ENCODE assay signal across 21 mouse cellular contexts in genomic region chr7:69061242-69061641, GRCm38 (mm10).
DNase-seq lines count a peak whose midpoint lies in the region; ATAC-seq lines count a peak whose summit lies in the region.
"Had no signal": no experiment of that assay in that cellular context is flagged by ENCODE, and none has a peak within 500 bp of the region (broad histone marks: within the 10 kb centered on the region; RNA-seq: fewer than 3 reads in every experiment).

No protein-coding gene starts in this region.

- WGBS in forebrain, embryonic 12.5 days = 60% methylated on average over 4 of the region's 4 CpGs
- 78% methylated on average over 4 of the region's 4 CpGs for WGBS in forebrain, embryonic 11.5 days
- WGBS in neural tube, embryonic 14.5 days = 57% methylated on average over 4 of the region's 4 CpGs
- 72% methylated on average over 4 of the region's 4 CpGs for WGBS in midbrain, embryonic 12.5 days

- H3K4me3 ChIP-seq in forebrain, embryonic 12.5 days (replicated peaks) = no peak overlapping the region
- H3K4me3 ChIP-seq in forebrain, embryonic 11.5 days (ENCODE audit: low read depth, low read length) = no peak overlapping the region
- H3K4me3 ChIP-seq in neural tube, embryonic 14.5 days (ENCODE audit: low read depth, low read length) = no peak overlapping the region
- H3K4me3 ChIP-seq in midbrain, embryonic 12.5 days = no peak overlapping the region
- H3K4me3 ChIP-seq: embryonic facial prominence, embryonic 13.5 days; limb, embryonic 13.5 days; lung, embryonic 15.5 days had no signal

- H3K27me3 ChIP-seq in forebrain, embryonic 12.5 days = no peaks in the 10 kb centered on the region
- H3K27me3 ChIP-seq in forebrain, embryonic 11.5 days (ENCODE audit: control insufficient read depth, insufficient read depth, low read length) = no peaks in the 10 kb centered on the region
- H3K27me3 ChIP-seq in neural tube, embryonic 14.5 days (ENCODE audit: control insufficient read depth, insufficient read depth, low read length) = no peaks in the 10 kb centered on the region
- H3K27me3 ChIP-seq in midbrain, embryonic 12.5 days = no peaks in the 10 kb centered on the region
- H3K27me3 ChIP-seq: embryonic facial prominence, embryonic 13.5 days; limb, embryonic 13.5 days; lung, embryonic 15.5 days had no signal

- H3K9me3 ChIP-seq in forebrain, embryonic 12.5 days = no peaks in the 10 kb centered on the region
- H3K9me3 ChIP-seq in forebrain, embryonic 11.5 days (ENCODE audit: control insufficient read depth, low read length) = no peaks in the 10 kb centered on the region
- no peaks in the 10 kb centered on the region for H3K9me3 ChIP-seq in neural tube, embryonic 14.5 days (ENCODE audit: control insufficient read depth, low read length)
- no peaks in the 10 kb centered on the region for H3K9me3 ChIP-seq in midbrain, embryonic 12.5 days
- H3K9me3 ChIP-seq: embryonic facial prominence, embryonic 13.5 days; limb, embryonic 13.5 days; lung, embryonic 15.5 days had no signal

- H3K36me3 ChIP-seq in forebrain, embryonic 12.5 days (replicated peaks) = no peaks in the 10 kb centered on the region
- no peaks in the 10 kb centered on the region for H3K36me3 ChIP-seq in forebrain, embryonic 11.5 days (ENCODE audit: control insufficient read depth, insufficient read depth, low read length)
- no peaks in the 10 kb centered on the region for H3K36me3 ChIP-seq in neural tube, embryonic 14.5 days (ENCODE audit: control insufficient read depth, insufficient read depth, low read length)
- no peaks in the 10 kb centered on the region for H3K36me3 ChIP-seq in midbrain, embryonic 12.5 days
- H3K36me3 ChIP-seq: embryonic facial prominence, embryonic 13.5 days; limb, embryonic 13.5 days; lung, embryonic 15.5 days had no signal

- no peak overlapping the region for H3K4me2 ChIP-seq in forebrain, embryonic 12.5 days
- H3K4me2 ChIP-seq in forebrain, embryonic 11.5 days (ENCODE audit: low read depth, low read length, severe bottlenecking) = no peak overlapping the region
- no peak overlapping the region for H3K4me2 ChIP-seq in neural tube, embryonic 14.5 days (ENCODE audit: low read depth, low read length)
- H3K4me2 ChIP-seq in midbrain, embryonic 12.5 days (replicated peaks) = no peak overlapping the region
- H3K4me2 ChIP-seq: embryonic facial prominence, embryonic 13.5 days; heart, embryonic 11.5 days; limb, embryonic 13.5 days; lung, embryonic 15.5 days had no signal

- peak; percentile 65; the same call in 1 of the 2 replicates for ATAC-seq in forebrain, embryonic 12.5 days (ENCODE audit: low FRiP score)
- no peak for ATAC-seq in forebrain, embryonic 11.5 days (replicated peaks; ENCODE audit: low FRiP score)
- ATAC-seq in neural tube, embryonic 14.5 days (ENCODE audit: low read depth) = peak; percentile 79; the same call in 1 of the 2 replicates
- 0 out of 2 replicates have a peak, but pooled peaks have one; percentile 59 for ATAC-seq in midbrain, embryonic 12.5 days (ENCODE audit: low FRiP score, low read depth)
- no peak for ATAC-seq in inflammation-experienced regulatory T-cells, adult 6 months

- 0 out of 2 replicates have a peak overlapping the region, but pooled peaks have one; percentile 70 for H3K27ac ChIP-seq in forebrain, embryonic 12.5 days
- no peak overlapping the region for H3K27ac ChIP-seq in forebrain, embryonic 11.5 days (ENCODE audit: low read depth, low read length)
- no peak overlapping the region for H3K27ac ChIP-seq in neural tube, embryonic 14.5 days (ENCODE audit: low read depth, low read length)
- H3K27ac ChIP-seq in midbrain, embryonic 12.5 days (replicated peaks) = 0 out of 2 replicates have a peak overlapping the region, but pooled peaks have one; percentile 15
- H3K27ac ChIP-seq: embryonic facial prominence, embryonic 13.5 days; limb, embryonic 13.5 days; liver, embryonic 14.5 days; lung, embryonic 15.5 days had no signal

- H3K4me1 ChIP-seq in forebrain, embryonic 12.5 days = peaks cover 23% of the 10 kb centered on the region
- H3K4me1 ChIP-seq in forebrain, embryonic 11.5 days (replicated peaks; ENCODE audit: control insufficient read depth, insufficient read depth, low read length) = no peaks in the 10 kb centered on the region
- 0 out of 2 replicates have a peak, but pooled peaks cover 3% of the 10 kb centered on the region for H3K4me1 ChIP-seq in neural tube, embryonic 14.5 days (ENCODE audit: control insufficient read depth, insufficient read depth, low read length)
- peaks cover 15% of the 10 kb centered on the region; the same call in 1 of the 2 replicates for H3K4me1 ChIP-seq in midbrain, embryonic 12.5 days
- H3K4me1 ChIP-seq: embryonic facial prominence, embryonic 13.5 days; limb, embryonic 13.5 days; lung, embryonic 15.5 days had no signal

- no peak overlapping the region for H3K9ac ChIP-seq in forebrain, embryonic 12.5 days
- H3K9ac ChIP-seq in forebrain, embryonic 11.5 days (ENCODE audit: low read length) = no peak overlapping the region
- H3K9ac ChIP-seq in neural tube, embryonic 14.5 days (replicated peaks; ENCODE audit: low read depth, low read length) = no peak overlapping the region
- no peak overlapping the region for H3K9ac ChIP-seq in midbrain, embryonic 12.5 days (replicated peaks)
- H3K9ac ChIP-seq: embryonic facial prominence, embryonic 13.5 days; limb, embryonic 13.5 days; liver, embryonic 14.5 days; lung, embryonic 15.5 days had no signal

- DNase-seq in forebrain, embryonic 11.5 days (ENCODE audit: low spot score) = no peak
- no peak for DNase-seq in neural tube, embryonic 10.5 days (ENCODE audit: extremely low spot score, low spot score)
- no peak for DNase-seq in heart, adult 8-10 months (ENCODE audit: low spot score)
- DNase-seq in gastrocnemius, postnatal 25 days = no peak
- DNase-seq: adrenal gland, adult 2 months; cerebellum, adult 9-11 months; heart, postnatal 10 days; kidney, adult 9 months; kidney, postnatal 36 days; lung, postnatal 4 days; right cerebral cortex, adult 18-20 months; thymus, postnatal 25 days had no signal

Comparison
In these comparisons a context has a peak if more than half of its experiments do, and no peak if none do; other contexts are left out.
1. ATAC-seq: peak in forebrain, embryonic 12.5 days (single experiment), neural tube, embryonic 14.5 days (single experiment) and midbrain, embryonic 12.5 days (single experiment); none in forebrain, embryonic 11.5 days (single experiment) and inflammation-experienced regulatory T-cells, adult 6 months (single experiment).
2. H3K27ac ChIP-seq: peak in forebrain, embryonic 12.5 days (single experiment) and midbrain, embryonic 12.5 days (single experiment); none in forebrain, embryonic 11.5 days (single experiment) and neural tube, embryonic 14.5 days (single experiment).